Mouse (Mus musculus) C2C12 (cell line): ENCODE measurements around the gene Nosip.

Experiments
- CEBPB ChIP-seq: IDR thresholded peaks from one replicate; pipeline ENCODE4 v1.6.1; 2011; ENCODE audit warnings: low read depth, mild to moderate bottlenecking, control low read depth, moderate library complexity
- CTCF ChIP-seq: IDR thresholded peaks from one replicate; pipeline ENCODE4 v1.5.1; 2011; ENCODE audit not compliant: control insufficient read depth, insufficient read depth, insufficient read length
- FOSL1 ChIP-seq: IDR thresholded peaks from one replicate; pipeline ENCODE4 v1.8.0; 2011; ENCODE audit warnings: mild to moderate bottlenecking, low read length; ENCODE audit not compliant: poor library complexity, insufficient read depth, severe bottlenecking
- MAX ChIP-seq: IDR thresholded peaks from one replicate; pipeline ENCODE4 v1.6.1; 2011; ENCODE audit warnings: mild to moderate bottlenecking, control low read depth
- MYOD1 ChIP-seq: IDR thresholded peaks from one replicate; pipeline ENCODE4 v1.6.1; 2011; ENCODE audit warnings: low read depth; ENCODE audit not compliant: control insufficient read depth, insufficient read length
- MYOG ChIP-seq: IDR thresholded peaks from one replicate; pipeline ENCODE4 v1.6.1; 2011; ENCODE audit not compliant: control insufficient read depth, insufficient read length; ENCODE audit errors: extremely low read depth
- USF1 ChIP-seq: IDR thresholded peaks from one replicate; pipeline ENCODE4 v1.6.1; 2011; ENCODE audit warnings: low read depth, mild to moderate bottlenecking, control low read depth, moderate library complexity

- TF ChIP-seq USF1 (no peak), MYOG (no peak), CTCF (no peak), MAX (no peak), FOSL1 (no peak), MYOD1 (no peak), CEBPB (no peak)
These were observed 5.8 kb upstream of the Nosip start for GRCm38 (mm10) chr7:45056329-45056971.
